Mouse (Mus musculus): ENCODE results near the gene Akap10. TPM values are rescaled to one million over a fixed set of nuclear protein-coding genes. Genes with fewer than 3 reads are reported as not detected.

Gene Akap10
- polyA plus RNA-seq (2012; rRNA removed), result 13.1 and 13.9 TPM in 2 replicates

DNA sequence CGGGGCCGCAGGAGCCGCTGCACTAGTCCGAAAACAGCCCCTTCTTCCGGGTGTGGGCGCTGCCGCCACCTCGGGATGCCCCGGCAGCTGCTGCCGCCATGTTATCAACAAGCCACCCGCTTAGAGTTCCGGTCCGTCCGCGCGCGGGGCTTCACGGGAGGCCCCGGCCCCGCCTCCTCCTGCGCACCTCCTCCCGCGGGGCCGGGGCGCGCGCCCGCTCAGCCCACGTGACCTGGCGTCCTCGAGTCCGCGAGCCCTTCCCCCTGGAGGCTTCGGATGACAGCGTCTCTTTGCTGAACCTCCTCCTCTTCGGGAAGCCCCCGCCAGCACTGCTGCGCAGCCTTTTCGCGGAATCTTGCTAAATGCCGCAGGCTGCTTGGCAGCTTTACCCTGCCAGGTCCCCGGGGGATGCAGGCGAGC, at the start of gene Akap10:
Akap10 (minus strand) TSS at position 155 of the 420 bp plus-strand sequence.

DNA sequence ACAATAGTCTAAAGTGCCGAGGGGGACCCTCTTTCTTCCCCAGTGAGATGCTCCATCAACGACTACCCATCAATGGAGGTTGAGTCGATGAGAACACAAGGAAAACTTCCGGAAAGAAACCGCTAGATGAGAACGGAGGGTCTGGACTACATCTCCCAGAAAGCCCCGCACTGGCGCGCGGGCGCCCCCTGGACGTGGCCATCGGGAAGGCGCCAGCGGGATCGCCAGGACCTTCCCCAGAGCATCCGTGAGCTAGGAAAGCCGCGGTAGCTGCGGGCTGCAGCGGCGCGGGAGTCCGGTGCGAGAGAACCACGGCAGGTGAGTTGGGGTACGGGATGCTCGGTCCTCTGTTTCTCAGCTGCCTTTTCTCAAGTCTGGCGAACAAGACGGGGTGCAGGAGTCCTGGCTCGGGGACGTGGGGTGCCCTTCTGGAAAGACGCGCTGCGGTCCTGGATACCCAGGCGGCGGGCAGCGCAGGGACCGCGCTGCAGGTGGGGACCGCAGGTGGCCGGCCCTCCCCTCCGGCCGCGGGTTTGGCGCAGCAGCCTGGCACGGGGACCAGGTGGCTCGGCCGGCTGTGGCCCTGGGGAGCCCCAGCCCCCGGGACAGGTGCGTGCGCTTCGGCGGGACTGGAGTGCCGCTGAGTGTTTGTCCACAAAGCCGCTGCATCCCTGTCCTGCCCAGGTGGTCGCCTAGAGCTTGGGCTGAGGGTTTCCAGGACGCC, 26.7 kb upstream of the Akap10 start, which contains the start of gene Specc1:
Specc1 (plus strand) TSS at position 192 of the 724 bp plus-strand sequence.

GRCm38 (mm10) chr11:61854988-61855411, 75.1 kb downstream of the Akap10 start, which contains the start of gene Ulk2:
TSS of gene Ulk2 (minus strand) at chr11:61855073.

Other genes starting within 250 kb of the Akap10 start
- gene Fam83g, start 246.2 kb downstream of the Akap10 start, polyA plus RNA-seq (2012; rRNA removed), result 0.24 and 0.35 TPM in 2 replicates
- 0.04 and 0.07 TPM in 2 replicates for gene Slc5a10, start 209.4 kb downstream of the Akap10 start, polyA plus RNA-seq (2012; rRNA removed)
- gene Prpsap2, start 168.2 kb downstream of the Akap10 start, polyA plus RNA-seq (2012; rRNA removed), result 63.9 and 68.9 TPM in 2 replicates
- 84.0 and 86.1 TPM in 2 replicates for gene Ulk2, start 75.2 kb downstream of the Akap10 start, polyA plus RNA-seq (2012; rRNA removed)
- 12.1 and 12.2 TPM in 2 replicates for gene Specc1, start 26.5 kb upstream of the Akap10 start, polyA plus RNA-seq (2012; rRNA removed)

All from central nervous system, embryonic 18 days (tissue).